Mouse (Mus musculus) liver, adult 2 months (tissue): ENCODE results near the gene Tcte2.

Experiments used
- CTCF ChIP-seq: fragments of 200-500 bp; IDR thresholded peaks from 2 replicates; pipeline ENCODE4 v1.5.1; 2011; ENCODE audit warnings: low read depth, low read length, control low read depth
- POLR2A ChIP-seq: fragments of 200-500 bp; IDR thresholded peaks from 2 replicates; pipeline ENCODE4 v1.6.1; 2011; ENCODE audit warnings: low read length, control low read depth; ENCODE audit not compliant: insufficient read depth; ENCODE audit errors: extremely low read depth

DNA sequence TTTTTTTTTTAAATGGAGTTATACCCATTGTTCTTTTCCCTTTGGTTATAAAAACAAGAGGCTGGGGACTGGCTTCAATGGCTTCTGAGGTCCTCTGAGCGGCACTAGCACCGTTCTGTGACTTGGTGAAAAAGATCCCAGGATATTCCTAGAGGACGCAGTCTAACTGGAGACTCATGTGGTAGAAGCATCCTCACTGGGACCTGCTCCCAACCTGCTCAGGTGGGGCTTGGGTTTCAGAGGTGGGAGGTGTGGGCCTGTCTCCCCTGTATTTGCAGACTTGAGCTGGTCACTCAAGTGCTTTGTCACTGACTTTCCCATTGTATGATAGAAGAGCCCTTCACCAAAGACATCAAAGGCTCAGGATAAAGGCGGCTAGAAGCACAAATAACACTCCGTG is 21.6 kb downstream of the Tcte2 start:
- no peak for TF ChIP-seq POLR2A
- TF ChIP-seq CTCF = no peak
